Mouse (Mus musculus) common myeloid progenitor, adult 5-6 weeks (primary cell): ENCODE measurements around the gene Nxpe4. TPM values are rescaled to one million over a fixed set of nuclear protein-coding genes. Genes with fewer than 3 reads are reported as not detected.
"Not testable (repeated sequence)": the region's sequence is repeated elsewhere in the genome, so short reads cannot be mapped to it uniquely, and the experiment has no call there.

Experiments
- ATAC-seq: replicated peaks from 2 replicates; pipeline ENCODE4 v1.8.0; 2016; ENCODE audit warnings: low read depth, mild to moderate bottlenecking, moderate TSS enrichment, inconsistent platforms; ENCODE audit not compliant: poor library complexity, severe bottlenecking
- total RNA-seq: library from RNA; stranded (forward); fragments of 200-1000, 187-1606 nt; gene quantifications from 2 replicates; pipeline ENCODE4 v1.2.3, GENCODE M21; 2017

Gene Nxpe4
- total RNA-seq, 1 experiment from 2014 or later = 5.0 TPM

- not testable (repeated sequence) for ATAC-seq
Measured at GRCm38 (mm10) chr9:48303564-48303963, 141.7 kb downstream of the Nxpe4 start.

GRCm38 (mm10) chr9:48311241-48311640, 149.4 kb downstream of the Nxpe4 start:
- no peak for ATAC-seq

DNA sequence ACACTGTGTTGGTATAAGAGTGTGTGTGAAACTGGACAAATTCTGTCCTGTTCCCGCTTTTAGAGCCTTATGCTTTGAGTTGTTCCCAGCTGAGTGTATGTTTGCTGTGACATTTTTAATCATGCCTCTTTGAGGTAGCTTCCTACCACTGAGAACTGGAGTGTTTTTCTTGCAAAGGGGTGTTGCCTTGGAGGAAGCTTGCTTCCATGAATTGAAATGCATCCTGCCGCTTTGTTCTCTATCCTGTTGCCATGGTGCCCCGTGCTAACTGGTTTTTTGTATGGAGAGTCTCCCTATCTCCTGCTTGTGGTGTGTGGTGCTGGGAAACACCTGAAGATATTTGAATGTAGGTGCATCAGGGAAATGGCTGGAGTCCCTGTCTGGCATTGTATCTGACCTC, 152.4 kb downstream of the Nxpe4 start:
- no peak for ATAC-seq

- ATAC-seq = no peak
Measured at GRCm38 (mm10) chr9:48315825-48316224, 154.0 kb downstream of the Nxpe4 start.

DNA sequence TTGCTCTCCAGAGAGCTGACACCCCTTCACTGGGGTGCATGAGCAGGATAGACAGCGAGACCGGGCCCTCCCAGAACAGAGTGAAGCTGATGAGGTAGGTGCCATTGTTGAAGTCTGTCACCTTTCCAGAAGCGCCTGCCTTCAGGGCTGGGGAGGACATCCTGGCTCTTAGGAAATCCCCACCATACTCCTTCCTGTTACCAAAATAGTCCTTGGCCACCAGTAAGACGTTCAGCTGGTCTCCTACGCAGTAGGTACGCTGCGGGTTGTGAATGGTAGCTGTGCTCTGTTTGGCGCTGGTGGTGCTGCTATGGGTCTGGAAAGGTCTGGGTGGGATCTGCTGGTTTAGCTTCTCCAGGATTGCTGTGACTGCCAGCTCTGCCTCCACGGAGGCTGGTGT, 164.5 kb downstream of the Nxpe4 start:
- ATAC-seq = no peak

GRCm38 (mm10) chr9:48329597-48329996, 167.8 kb downstream of the Nxpe4 start:
- no peak for ATAC-seq

DNA sequence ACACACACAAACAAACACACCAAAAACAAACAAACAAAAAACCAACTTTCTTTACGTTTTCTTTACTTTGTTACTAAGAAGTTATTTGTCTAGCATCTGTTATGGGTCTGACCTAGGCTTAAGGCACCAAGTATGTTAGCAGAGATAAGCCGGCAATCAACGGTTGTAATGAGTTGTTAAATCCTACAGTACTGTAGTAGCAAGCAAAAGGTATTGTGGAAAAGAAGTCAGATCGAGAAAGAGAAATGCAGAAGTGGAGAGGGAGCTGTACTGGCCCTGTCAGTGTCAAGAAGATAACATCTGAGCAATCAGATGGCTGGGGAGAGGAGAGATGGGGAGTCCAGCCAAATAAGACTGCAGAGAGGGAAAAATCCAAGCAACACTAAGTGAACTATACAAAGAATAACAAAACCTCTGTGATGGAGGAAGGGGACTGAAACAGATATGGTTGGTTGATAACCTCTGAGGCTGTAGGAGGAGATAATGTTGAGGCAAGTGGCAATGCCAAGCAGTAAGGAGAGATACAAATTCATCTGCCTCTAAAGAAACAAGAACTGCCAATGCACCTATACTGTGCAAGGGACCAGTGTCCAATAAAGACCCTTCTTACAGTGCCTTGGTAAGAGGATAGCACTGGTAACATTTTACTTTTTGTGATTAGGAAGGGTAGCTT, 177.1 kb downstream of the Nxpe4 start:
- ATAC-seq = peak; percentile 67

DNA sequence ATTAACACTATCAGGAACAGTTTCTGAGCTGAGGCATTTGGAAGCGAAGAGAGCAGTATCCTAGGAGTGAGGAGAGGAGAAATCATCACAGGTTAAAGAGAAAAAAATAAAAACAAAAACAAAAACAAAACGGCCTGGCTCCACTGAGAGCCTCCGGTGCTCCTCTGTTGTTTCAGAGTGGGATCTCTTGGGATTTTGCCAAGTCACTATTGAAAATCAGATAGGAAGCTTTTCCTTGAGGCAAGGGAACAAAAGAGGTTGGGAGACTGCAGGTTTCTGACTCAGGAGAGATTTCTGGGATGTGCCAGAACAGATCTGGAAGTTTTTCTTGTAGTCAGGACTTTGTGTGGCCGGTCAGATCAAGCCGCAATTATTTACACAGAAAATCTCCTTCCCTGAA, 177.7 kb downstream of the Nxpe4 start:
- no peak for ATAC-seq

GRCm38 (mm10) chr9:48340708-48341380, 179.0 kb downstream of the Nxpe4 start:
- no peak; the same call in 1 of the 2 replicates for ATAC-seq

DNA sequence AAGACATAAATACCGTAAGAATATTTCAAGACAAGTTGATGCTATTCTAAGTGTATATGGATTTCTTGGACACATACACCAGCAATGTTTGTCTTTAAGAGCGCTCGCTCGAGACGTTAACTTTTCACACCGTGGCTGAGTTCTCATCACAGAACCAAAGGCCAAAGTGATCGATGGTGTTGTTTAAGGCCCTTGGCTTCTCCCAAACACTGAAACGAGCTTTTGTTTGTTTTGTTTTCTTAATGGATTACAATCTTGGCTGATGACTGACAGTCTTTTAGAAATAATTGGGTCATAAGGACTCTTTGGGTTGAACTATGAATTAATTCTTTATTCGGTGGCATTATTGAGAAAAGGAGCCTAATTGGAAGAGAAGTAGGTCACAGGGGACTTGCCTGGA, 183.6 kb downstream of the Nxpe4 start:
- no peak for ATAC-seq

GRCm38 (mm10) chr9:48345866-48346265, 184.0 kb downstream of the Nxpe4 start:
- ATAC-seq = no peak

- ATAC-seq = no peak
Measured at GRCm38 (mm10) chr9:48353148-48353698, 191.4 kb downstream of the Nxpe4 start, which contains the start of gene Nxpe2. Gene Nxpe2 (minus strand): TSS chr9:48353454.

DNA sequence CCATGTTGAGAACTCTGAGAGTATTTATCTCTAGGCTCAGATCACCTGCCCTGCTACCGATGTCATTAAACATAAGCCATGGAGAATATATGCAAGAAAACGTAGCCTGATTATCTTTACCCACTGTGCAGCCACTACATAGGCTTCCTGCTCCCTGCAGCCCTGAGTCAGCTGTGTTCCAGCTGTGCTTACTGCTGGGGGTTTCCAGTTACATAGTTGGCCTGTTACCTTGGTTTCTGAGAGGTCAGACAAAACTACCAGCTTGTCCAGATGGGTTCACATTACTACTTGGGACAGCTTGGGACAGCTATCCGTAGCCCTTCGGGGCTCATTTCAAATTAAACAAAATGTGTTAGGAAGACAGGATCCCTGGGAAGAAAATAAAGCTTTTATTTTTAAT, 192.3 kb downstream of the Nxpe4 start:
- ATAC-seq = no peak

DNA sequence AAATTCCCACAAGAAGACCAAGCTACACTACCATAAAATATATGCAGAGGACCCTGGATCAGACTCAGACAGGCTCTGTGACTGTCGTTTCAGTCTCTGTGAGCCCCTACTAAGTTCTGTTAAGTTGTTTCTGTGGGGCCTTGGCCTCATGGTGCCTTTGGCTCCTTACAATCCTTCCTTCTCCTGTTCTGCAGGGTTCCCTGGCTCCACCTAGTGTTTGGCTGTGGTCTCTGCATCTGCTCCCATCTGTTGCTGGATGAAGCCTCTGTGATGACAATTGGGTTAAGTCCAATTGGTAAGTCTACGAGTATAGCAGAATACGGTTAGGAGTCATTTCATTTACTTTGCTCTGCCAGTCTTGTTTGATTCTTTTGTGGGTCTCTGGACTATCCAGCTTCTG, 193.0 kb downstream of the Nxpe4 start:
- peak; percentile 72 for ATAC-seq

DNA sequence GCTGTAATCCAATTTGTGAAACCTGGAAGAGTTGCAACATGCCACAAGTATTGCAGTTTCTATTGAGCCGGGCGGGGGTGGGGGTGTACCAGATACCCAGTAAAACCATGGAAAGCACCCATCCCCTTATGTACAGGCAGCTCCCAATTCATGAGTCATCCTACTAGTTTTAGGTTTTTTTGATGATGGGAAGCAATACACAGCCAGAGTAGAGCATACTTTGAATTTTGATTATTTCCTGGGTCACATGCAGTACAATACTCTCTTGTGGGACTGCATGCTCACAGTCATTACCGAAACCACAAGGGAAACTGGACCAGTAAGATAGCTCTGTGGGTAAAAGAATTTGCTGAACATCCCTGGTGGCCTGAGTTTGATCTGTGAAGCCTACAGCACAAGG, 195.3 kb downstream of the Nxpe4 start:
- ATAC-seq = peak; percentile 85

GRCm38 (mm10) chr9:48360826-48361225, 199.0 kb downstream of the Nxpe4 start:
- ATAC-seq = no peak

GRCm38 (mm10) chr9:48361815-48362631, 200.2 kb downstream of the Nxpe4 start:
- peak; percentile 64 for ATAC-seq

DNA sequence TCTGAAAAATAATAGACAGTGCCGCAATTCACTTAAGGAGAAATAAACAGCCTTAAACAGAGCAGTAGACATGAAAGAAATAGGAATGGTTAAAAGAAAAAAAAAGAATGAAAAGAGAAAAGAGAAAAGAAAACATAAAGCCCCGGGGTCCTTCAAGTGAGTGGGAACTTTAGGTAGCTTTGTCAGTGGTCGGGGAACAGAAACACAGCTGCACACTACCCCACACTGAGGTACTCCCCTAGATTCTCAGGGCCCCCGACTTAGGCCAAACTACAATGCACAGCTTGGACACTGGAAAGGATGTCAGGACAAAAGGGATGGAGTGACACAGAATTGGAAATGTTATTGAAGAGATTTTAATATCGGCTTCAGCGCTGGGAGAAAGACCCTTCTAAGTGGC, 200.9 kb downstream of the Nxpe4 start:
- no peak for ATAC-seq

DNA sequence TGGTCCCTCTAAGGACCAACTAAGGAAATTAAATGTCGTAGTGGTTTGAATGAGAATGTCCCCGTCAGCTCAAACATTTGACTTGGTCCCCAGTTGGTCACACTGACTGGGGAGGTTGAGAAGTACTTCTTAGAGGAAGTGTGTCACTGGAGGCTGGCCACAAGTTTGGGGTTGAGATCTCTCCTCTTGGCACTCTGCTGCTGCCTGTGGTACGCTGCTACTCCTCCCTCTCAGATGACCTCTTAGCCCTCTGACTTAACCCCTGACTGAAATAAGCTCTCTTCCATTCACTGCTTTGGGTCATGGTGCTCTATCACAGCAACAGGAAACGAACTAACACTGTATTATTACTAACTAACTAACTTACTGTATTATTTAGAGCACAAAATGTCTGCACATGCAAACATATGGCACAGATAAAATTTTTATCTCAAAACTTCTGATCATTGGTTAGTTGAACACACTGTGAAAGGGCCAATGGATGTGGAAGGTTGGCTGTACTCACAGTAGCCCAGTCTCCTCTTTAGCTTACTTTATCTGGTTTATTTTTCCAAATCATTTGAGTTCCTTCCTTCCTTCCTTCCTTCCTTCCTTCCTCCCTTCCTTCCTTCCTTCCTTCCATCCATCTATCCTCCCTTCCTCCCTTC, 211.5 kb downstream of the Nxpe4 start:
- ATAC-seq = peak; percentile 91

GRCm38 (mm10) chr9:48374357-48374756, 212.5 kb downstream of the Nxpe4 start:
- ATAC-seq = 0 out of 2 replicates have a peak, but pooled peaks have one; percentile 15
